Mouse (Mus musculus) c-Kit-positive CD71-positive TER-119-negative erythroid progenitor cells, embryonic 14.5 days (primary cell): Measurements from ENCODE around the gene Gm20696.

Experiments
- DNase-seq: peaks from one replicate; pipeline ENCODE4 v3.0.0-alpha.2; 2013; ENCODE audit warnings: low read depth

The Gm20696 gene

DNA sequence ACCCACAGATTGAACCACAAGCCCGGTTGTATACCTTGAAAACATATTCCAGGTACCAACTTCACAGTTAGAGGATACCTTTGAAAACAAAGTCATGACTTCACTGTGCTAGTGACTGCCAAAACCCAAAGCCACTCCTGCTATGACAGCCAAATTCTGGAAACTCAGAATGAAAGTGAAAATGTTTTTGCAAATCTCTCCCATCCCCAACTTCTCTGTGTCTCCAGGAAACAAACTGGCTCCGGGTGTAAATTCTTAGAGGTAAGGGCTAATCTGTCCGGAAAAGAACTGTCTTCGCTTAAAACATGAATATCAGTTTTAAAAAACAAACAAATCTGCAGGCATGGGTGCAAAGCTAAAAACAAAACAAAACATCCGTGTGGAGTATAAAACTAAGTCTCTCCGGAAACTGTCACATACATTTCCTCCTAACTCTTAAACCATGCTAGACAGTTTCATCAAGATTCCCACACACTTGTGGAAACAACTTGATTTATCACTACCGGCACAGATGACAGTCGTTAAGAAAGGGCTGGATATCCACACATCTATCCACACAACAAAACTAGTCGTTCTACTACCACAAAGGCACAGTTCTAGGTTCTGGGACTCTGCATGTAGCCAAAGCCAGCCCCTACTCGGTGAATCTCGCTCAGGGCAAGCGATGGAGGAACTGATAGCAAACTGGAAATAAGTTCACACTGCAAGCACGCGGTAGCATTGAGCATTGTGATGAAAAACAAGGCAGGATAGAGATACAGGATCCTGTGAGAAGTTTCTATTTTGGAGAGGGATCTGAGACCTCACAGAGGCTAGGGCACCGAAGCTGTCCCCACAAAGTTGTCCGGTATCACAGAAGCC lies 910 bp downstream of the Gm20696 start:
- no peak for DNase-seq

DNA sequence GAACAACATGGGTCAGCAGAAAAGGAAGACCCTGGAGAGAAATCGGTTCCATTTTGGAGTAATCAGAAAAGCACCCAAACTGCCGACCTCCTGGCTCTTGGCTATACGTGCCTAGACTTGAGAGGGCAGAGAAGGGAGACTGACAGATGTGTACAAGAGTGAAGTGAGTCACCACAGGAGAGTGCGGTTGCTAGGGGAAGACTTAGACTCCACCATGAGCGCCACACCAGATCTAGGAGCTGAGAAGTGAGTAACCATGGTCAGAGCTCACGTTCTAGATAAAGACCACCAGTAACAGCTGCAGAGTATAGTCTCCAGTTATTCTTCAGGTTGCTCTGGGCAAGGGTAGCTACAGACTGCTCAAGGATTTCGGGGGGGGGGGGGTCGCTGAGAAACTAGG lies 3.4 kb downstream of the Gm20696 start:
- no peak for DNase-seq

DNA sequence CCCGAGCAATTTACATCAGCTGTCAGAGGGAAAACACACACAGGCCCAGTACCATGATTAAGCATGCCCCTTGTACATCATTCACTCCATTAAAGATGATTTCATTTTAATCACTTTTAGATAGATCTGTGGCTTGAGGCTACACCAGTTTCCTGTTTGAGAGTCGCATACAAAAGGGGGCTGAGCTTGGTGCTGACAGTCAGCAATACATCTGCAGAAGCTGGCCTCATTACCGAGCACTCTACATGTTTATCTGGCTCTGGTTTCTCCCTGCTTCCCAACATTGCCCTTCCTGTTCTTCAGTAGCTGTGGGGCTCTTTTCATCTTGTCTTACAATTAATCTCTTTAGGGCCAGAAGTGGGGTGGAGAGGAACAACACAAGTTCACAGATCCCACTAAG lies 6.2 kb downstream of the Gm20696 start:
- DNase-seq, result no peak

DNA sequence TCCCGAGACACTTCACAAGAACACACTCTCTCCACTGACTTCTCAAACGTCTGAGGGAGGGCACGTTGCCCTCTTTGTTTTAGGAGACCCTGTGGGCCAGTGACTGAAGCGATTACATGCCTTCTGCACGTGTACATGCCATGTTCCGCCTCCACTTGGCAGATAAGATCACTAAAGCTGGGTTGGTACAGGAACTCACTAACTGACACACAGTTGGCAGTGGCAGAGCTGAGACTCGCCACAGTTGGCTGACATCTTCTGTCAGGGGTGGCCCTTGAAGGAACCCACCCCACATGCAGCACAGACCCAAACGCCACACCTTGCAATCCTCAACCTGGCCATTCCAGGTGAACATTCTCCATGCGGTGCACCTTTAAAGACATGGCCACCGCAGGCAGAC lies 8.0 kb downstream of the Gm20696 start:
- DNase-seq, result no peak

DNA sequence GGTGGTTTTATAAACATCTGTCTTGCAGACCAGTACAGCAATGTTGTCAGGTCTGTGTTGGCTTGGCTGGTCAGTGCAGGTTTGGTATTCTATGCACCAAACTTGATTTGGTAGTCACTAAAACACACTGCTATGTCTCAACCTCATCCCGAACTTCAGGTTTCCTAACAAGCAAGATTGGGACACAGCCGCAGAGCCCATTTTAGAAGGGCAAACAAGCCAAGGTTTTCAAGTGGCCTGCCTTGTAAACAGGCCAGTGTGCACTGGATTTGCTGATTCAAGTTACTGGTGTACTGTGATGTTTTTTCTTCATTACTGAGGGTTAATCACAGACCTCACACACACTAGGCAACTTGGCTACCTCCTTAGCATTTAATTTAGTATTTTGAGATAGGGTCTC lies 10.5 kb downstream of the Gm20696 start:
- no peak for DNase-seq

DNA sequence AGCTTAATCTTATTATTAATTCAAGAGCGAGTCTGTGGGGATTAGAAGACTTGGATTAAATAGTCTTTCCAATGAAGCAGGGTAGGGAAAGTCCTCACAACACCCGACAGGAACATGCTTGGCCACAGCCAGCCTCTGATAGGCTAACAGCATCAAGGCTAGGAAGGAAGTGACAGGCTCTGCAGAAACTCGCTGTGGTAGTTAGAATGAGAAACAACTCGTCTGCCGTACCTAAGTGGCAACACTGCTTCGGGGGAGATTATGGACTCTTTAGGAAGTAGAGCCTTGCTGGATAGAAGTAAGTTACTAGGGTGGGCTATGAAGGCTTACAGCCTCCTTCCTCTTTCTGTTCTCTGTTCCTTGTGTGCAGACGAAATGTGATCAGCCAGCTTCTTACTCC lies 11.1 kb downstream of the Gm20696 start:
- no peak for DNase-seq

DNA sequence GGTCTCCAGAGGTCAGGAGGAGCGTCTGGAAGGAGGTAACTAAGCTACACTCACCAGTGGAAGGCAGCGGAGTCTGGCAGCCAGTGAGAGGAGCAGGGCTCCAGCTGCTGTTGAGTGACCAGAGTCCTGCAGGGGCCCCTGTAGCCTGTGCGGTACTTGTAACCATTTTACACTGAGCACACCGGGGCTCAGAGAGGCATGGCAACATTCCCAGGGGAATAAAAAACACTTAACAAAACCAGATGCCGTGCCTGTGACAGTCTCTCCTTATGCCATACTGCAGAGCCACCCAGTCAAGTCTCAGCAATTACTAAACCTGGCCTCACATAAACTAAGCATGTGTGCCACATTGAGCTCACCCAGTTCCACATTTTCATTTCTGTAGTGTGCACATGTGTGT lies 12.3 kb downstream of the Gm20696 start:
- no peak for DNase-seq

DNA sequence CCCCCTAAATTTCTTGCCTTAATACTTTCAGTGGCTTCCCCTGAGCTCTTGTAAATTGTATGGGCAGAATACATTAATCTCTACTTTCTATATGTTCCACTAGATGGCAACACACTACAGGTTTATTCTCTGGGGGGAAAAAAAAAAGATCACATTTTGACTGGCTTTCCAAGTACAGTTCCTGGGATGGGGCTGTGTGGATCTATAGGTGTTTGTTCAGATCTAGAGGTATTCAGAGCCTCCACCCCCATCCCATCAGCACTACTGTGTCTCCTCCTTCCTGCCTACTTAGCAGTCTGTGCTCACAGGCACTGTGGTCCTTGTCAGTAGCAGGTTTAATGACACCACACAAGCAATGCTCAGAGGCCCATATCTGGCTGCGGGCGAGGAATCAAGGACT lies 14.3 kb downstream of the Gm20696 start:
- DNase-seq, result no peak

DNA sequence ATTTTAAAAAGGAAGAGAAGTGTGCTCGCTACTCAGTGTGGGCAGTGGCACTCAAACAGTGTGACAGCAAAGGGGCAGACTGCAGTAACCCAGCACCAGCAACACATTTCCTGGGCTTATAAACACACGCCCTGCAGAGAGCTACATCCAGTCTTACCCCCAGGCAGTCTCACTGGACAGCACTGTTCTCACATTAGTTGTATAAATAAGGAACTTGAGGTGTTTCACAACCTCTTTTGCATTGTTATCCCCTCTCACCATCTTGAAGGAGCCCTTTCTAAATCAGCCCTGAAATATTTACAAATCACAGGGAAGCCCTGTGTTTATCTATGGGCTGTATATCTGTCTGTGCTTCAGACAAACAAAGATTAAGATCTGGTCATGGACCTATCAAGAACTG lies 17.3 kb downstream of the Gm20696 start:
- no peak for DNase-seq

DNA sequence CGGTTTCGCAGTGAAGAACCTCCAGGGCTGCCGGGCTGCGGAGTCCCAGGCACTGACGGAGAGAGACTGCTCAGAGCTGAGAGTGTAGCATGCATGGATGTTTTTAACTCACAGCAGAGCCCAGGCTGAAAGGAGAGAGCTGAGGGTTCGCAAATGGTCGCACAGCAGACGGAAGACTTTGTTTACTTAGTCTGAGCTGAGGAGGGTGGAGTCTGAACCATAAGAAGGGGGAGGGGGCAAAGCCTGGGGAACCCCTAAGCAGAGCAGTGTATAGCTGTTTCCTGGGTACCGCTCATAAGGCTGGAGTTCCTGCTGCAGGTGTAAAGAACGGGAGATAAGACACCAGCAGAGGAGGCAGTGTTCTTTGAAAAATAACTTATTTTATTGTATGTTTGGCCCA lies 20.3 kb downstream of the Gm20696 start:
- DNase-seq, result no peak

DNA sequence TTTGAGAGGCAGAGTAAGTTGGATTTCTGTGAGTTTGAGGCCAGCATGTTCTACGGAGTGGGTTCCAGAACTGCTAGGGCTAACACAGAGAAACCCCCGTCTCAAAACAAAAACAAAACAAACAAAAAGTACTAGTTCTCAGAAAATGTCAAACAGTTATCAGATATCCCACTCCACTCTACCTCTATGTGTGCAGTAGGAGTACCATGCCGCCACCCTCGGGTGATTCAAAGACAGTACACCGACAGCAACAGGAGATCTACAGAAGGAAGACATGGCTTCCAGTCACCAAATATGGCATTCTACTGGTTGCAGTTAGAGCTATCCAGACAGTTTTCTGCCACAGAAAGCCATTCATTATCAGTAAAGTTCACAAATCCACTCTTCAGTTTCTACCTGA lies 21.7 kb downstream of the Gm20696 start:
- no peak for DNase-seq

DNA sequence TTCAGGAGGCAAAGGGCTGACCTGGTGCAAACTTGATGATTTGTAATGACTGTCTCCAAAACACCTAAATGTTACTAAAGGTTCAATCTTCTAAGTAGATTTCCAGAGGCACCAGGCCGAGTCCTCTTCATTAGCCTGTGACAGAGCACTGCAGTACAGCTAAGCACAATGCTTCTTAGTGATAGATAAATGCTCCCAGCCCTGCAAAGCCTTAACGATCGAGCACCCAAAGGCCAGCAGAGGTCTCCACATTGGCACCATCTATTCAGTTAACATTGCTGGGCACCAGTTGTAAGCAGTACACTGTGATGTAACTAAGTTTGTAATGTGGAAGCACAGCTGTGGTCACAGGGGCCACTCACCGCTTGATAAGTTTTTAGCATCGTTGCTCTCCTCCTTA lies 22.2 kb downstream of the Gm20696 start:
- no peak for DNase-seq

DNA sequence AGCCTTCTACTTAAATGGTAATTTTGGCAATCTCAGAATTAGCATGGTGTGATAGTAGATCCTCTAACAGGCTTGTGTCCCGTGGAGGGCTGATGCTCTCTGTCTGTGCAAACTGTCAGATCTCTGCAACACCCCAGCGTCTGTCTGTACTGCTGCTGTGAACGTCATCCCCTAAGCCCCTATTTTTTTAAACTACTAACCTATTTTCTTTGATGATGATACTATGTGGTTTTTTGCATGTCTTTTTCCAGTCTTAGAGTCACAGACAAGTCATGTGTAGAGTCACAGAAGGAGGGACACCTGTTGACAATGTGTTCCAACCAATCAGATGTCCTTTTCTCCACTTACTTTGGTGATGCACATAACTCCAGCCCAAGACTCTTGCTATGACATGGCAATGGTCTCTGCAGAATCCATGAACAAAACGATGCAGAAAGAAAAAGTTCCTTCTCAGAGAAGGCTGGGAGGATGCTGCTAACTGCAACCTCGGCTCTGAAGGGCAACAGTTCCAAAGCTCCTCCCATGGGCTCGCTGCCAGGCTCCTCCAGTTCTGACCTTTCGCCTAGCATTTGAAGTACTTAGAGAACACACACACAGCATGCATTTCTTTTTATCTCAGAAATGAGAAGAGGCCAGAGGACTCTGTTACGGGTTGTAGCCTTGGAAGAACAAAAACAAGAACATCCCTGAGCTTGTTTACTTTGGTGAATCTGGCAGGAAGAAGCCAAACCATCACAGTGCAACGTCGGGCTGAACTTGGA lies 23.0 kb downstream of the Gm20696 start:
- DNase-seq, result no peak

DNA sequence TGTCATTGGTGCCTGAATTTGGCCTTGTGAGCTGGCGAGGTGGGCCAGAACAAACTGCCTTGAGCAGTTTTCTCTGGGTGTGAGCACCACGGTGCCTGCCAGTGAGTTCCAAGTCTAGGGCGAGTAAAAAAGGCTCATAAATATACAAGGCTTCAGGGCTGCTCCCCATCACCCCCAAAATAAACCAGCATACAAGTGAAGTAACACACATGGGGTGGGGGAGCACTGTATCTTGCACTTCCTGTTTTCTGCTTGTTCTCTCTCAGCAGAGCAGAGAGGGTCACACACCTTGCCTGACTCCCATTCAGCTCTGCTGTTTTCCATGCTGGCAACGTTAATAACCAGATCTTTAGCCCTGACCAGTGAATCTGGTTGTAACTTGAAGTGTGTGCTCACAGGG lies 29.1 kb downstream of the Gm20696 start:
- DNase-seq, result no peak

DNA sequence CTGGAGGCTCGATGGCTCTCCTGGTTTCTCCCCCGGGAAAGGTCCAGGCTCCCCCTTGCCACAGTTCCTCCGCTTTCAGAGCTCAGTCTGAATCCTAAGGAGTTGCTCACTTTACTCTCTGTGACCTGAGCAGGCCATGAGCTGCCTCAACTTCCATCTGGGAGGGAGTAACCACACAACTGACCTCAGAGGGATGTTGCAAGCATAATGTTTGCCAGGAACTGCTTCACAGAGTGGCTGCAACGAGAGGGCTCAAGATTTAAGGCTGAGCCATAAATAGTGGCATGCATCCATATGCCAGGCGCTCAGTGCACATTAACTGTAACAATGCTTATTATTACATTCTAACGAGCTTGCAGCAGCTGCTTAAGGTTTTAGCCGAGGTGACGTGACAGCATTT lies 29.8 kb downstream of the Gm20696 start:
- no peak for DNase-seq

DNA sequence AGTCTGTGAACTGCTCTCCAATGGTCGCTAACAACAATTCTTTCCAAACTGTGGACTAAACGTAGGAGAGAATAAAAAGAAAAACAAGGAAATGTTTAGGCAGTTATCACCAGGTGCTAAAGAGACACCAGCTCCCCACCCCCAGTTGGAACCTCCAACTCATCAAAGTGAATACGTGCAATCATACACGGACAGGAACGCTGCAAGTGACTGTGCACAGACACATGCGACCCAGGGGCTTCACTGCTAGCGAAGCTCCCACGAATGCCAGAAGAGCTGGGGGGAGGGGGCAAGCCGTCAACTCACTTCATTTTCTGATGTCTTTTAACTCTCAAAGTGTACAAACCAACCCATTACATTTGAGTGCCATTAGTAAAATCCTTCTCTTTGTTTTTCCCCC lies 30.5 kb downstream of the Gm20696 start:
- DNase-seq, result no peak

DNA sequence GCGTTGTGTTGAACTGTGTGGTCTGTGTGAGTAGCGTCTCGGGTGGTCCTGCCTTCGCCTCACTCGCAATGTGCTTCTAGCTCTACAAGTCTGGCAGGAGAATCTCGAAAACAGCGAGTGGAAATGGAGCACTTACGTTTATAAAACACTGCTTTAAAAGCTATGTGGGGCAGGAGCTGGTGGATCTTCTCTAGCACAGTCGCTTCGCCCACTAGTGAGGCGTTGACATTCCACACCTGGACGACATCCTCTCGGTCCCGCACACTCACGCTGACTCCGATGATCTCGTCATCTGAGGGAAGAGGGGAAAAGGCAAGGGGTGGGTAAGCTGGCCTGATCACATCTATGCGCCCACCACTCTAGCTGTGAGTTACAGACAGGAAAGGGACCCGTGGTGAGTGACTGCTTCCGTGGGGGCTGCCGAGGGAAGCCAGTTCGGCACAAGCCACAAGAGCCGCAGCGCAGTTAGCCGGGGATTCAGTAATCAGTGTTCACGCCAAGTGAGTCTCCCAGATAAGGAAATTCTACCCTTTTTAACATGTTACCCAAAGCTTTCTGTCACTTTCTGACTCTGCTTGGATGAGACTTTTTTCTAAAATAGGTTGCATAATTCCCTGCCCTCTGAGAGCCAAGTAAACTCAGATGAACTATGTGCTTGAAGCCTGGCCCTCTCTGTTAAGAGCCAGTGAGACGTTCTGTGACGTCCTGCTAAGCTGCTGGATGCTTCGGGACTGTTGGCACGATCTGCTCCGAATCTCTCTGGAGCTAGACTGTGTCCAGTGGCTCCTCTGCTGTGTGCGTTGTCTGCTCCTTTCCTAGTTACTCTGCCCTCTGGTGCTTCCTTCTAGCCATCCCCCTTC lies 34.2 kb downstream of the Gm20696 start:
- no peak for DNase-seq

DNA sequence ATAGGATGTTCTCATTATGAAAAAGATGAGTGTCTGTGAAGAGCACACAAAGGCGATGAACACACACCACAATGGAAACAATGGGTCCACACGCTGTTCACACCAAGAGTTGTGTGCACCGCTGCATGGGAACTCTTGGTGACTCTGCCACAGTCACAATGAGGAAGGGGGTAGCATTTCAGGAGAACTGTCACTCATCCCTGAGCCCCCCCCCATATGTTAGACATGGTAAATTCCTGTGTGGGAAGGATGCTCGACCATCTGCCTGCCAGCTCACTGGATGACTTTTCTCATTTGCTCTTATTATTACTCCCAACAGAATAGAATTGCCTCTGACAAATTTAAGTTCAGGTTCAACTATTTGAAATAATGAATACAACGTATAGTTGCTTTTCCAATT lies 35.0 kb downstream of the Gm20696 start:
- DNase-seq, result no peak

DNA sequence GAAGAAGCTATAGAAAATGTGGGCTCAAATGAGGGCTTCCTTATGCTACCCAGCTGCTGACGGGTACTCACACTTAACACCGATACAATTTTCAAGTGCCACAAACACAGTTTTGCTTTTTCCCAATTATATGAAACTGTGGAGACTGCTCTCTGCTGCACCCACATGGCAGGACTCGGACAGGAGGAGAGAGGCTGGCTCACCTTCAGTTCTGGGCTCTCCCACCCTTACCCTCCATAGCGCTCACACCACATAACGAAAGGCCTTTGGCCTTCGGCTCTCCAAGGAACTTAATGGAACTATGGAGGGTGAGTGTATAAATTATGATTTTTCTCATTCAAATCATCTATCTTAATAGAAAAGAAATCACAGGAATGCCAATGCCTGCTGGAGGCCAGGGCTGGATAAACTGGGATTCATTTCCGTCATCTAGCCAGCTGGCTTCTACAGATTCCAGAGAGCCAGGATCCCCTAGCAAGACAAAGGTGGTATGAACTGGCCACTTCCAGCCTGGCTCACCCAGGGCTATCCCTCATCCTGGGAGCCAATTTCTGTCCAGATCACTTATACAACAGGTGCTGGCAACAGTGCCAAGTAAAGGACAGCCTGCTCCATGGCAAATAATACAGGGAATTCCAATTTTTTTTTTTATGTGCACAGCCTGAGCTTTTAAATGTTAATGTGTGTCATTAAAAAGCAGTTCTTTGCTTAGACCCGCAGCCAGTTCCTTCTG lies 36.7 kb downstream of the Gm20696 start:
- no peak for DNase-seq

DNA sequence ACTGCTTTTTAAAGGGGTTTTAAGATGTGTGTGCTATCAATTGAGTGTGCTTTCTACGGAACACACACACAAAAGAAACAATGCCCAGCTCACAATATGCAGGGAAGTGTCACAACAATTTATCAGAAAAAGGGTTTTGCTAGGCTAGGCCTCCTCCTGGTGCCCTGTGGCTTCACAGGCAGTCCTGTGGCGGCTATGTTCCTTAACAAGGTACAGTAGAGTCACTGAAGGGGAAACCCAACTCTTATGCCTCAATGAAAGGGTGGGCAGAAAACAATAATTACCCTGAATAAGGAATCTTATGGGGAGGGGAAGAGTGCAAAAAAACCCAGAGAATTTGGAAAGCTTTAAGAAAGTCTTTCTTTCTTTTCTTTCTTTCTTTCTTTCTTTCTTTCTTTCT lies 40.2 kb downstream of the Gm20696 start:
- DNase-seq, result no peak

DNA sequence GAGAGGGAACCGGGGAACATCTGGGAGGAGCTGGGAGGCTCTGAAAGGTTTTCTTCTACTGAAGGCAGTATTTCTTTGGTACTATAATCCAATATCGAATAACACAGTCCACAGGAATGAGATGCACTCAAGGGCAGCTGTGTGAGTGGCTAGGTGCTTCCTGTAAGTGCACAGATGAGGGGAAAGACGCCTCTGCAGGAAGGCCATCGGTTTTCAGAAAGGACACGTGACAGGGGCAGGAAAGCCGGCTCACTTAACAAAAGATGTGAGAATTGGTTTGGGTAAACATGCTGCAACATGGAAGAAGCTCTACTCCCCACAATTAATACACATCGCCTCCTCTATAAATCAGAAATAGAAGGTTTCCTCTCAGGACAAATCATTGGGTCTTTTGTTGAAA lies 40.8 kb downstream of the Gm20696 start:
- DNase-seq, result no peak

DNA sequence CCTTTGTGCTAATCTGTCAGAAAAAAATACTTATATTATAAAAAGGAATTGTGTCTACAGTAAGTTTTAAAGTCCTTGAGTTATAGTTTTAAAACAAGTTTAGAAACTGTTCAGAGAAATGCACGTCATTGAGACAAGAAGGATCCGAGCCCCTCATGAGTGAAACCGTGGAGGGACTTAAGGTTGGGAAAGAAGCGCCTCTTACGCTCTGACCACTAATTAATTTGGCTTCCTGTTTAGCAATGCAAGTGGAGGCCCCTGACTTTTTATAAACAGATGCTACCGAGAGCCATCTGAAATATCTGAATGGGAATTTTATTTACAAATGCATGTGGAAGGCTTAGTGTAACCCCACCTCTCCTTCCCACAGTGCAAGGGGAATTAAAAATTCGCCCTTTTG lies 41.3 kb downstream of the Gm20696 start:
- no peak for DNase-seq
